Mouse (Mus musculus) liver, adult 2 months (tissue): Measurements from ENCODE around the gene Hcfc1r1.
A peak's percentile ranks its signal among the peaks of the same experiment; 100 is the strongest.

Experiments used
- CTCF ChIP-seq: fragments of 200-500 bp; IDR thresholded peaks from 2 replicates; pipeline ENCODE4 v1.5.1; 2011; ENCODE audit warnings: low read depth, low read length, control low read depth
- POLR2A ChIP-seq: fragments of 200-500 bp; IDR thresholded peaks from 2 replicates; pipeline ENCODE4 v1.6.1; 2011; ENCODE audit warnings: low read length, control low read depth; ENCODE audit not compliant: insufficient read depth; ENCODE audit errors: extremely low read depth

- TF ChIP-seq CTCF (peak; percentile 86), POLR2A (no peak)
Observed at GRCm38 (mm10) chr17:23700079-23700478, 26.7 kb downstream of the Hcfc1r1 start.
